Mouse (Mus musculus) frontal cortex, adult 2 months (tissue): ENCODE data around the gene Prkca. TPM values are rescaled to one million over a fixed set of nuclear protein-coding genes. Genes with fewer than 3 reads are reported as not detected.
A peak's percentile ranks its signal among the peaks of the same experiment; 100 is the strongest.
"Not testable (repeated sequence)": the region's sequence is repeated elsewhere in the genome, so short reads cannot be mapped to it uniquely, and the experiment has no call there.

Source experiments
- DNase-seq, 2 experiments: peaks; one replicate each; pipeline ENCODE4 v3.0.0; 2022; ENCODE audit warnings: low spot score in 1 of 2; ENCODE audit errors: extremely low spot score in 1 of 2
- polyA plus RNA-seq: library from polyadenylated mRNA; depleted of rRNA; stranded (reverse); fragments of >200 nt; gene quantifications from 2 replicates; pipeline ENCODE4 v1.2.3, GENCODE M21; 2012

The Prkca gene
- polyA plus RNA-seq, 1 experiment = 80.3 TPM

DNA sequence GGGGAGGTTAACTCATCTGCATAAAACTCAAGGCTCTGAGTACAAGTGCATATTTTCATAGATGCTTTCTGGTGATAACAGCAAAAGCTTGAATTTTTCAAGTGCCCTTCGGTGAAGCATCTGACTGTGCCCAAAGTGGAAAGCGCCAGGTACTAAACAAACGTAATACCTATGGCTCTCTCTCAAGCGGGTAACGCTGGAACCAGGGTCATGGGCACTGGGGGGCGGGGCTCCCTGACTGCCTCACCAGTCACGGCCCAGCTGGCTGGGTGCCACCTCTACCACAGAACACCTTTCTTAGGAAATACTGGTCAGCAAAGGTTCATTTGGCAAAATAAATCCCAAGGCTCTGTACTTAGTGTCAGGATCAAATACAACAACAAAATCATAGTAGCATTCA, 203.7 kb downstream of the Prkca start:
- no peak for DNase-seq

DNA sequence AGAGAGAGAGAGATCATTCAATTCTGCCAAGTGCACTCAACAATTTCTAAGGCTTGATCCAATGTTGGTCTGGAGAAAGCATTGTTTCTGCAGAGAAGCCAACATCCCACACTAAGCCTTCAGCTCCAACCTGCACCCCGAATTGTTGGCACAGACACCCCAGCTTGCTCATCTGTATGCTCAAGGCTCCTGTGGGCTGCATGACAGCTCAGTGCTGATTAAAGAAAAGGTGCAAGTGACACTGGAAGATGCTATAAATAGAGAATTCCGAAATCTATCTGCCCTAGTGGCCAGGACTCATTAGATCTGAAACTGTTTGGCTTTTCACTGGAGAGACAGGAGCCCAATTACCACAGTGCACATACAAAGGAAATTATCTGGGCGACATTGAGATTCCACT, 207.4 kb downstream of the Prkca start:
- DNase-seq = peak; percentile 57 to 79

DNA sequence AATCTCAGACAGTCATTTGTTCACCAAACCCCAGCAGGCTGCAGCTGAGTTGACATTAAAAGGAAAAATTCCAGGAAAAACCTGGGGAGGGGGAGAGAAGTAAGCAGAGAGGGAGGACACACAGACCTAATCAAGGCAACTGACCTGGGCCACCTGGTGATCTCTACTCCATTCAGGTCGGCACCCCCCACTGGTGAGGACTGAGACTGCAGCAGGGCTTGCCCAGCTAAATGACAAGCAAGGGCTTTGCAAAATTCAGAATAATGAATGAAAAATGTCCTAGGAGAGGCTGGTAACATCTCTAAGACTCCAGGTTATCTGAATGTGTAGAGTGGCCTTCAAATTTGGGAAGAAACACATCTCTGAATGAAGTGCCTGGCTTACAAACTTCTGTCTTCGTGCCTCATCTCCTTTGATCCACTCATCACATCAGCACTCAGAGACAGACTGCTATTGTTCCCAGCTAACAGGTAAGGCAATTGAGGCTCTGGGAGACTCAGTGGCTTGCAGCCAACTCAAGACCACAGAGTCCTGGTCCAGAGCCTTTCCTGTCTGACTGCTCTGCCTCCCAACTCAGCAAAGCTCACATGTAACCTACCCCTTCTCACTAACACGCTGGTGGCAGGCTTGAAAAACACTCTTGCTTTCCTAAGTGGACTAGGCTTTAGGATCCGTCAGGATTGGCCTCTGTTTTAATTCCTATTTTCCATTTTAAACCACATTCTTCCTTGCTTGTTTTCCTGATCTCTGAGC, 208.1 kb downstream of the Prkca start:
- DNase-seq = no peak

DNA sequence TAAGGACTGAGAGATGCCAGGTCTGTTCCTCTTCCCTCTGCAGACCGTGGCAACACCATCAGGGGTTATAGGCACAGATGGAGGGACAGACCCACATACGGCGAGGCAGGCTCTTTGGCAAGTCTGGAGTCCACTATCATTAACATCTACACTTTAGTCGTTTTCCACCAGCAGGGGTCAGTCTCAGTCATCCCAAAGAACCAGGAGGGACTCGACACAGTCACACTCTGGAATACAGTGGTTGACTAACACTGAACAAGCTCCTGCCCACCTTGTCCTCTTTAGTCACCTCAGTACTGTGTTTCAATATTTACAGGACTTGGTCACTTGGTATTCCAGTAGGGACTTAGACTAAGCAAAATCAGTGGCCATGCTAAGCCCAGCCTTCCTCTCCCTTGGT, 215.1 kb downstream of the Prkca start:
- peak; percentile 47 to 78 for DNase-seq

DNA sequence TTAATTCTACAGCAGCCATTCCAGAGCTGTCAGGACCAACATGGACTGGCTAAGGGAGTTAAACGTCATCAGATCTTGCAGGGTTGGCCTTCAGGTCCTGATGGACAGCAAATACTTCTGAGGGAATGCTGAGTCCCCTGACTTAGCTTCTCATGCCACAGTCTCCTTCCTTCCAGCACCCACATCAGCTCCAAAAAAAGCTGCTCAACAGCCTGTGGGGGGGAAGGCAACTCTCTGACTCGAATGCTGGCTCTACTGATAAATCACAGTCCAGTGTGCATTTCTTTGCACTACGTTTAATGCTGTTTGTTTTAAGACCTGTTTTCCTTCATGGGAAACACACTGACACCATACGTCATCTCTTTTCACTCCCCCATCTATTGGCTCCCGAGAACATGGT, 215.8 kb downstream of the Prkca start:
- DNase-seq = no peak

DNA sequence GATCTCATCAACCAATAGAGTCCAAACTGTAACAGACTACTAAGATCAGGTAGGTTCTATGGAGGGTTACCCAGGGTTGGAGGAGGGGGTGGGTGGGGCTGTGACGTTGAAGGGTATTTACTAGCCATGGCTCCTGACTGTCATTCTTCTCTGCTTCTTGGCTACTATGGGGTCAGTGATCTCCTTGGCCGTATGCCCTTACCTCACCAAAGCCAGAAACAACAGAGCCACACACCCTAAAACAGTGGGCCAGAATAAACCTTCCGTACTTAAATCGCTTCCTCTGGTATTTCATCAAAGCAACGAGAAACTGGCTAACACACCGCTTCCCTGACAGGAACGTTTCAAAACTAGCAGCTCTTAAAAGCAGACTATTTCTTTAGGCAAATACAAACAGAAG, 221.2 kb downstream of the Prkca start:
- no peak for DNase-seq

DNA sequence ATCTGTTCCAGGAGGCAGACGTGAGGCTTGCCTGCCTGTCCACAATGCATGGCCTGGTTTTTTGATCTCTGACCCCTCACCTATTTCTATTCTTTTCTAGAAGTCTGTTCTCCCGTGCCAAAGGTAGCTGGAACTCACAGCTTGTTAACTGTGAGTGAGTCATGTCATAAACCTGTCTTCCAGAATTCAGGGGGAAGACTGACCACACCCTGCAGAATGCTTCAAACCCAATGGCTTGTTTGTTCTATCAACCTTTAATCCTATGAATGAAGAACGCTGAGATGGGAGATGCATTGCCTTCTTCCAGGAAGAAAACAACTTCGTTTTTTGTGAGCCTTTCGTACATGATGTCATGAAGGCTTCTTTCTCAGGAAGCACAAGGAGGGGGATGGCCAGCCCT, 223.0 kb downstream of the Prkca start:
- no peak for DNase-seq

DNA sequence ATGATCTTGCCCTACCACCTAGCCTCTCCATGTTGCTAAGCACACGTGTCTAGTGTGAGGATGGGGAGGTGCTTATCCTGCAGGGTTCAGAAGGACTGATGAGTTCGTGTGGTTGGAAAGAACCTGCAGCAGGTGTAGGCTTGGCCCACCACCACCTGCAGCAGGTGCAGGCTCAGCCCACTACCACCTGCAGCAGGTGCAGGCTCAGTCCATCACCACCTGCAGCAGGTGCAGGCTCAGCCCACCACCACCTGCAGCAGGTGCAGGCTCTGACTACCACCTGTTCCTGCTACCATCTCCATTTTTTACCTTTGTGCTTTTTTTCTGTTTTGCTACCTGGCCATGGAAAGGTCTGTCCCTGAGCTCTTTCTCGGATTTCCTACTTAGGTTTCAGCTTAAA, 223.9 kb downstream of the Prkca start:
- no peak for DNase-seq

DNA sequence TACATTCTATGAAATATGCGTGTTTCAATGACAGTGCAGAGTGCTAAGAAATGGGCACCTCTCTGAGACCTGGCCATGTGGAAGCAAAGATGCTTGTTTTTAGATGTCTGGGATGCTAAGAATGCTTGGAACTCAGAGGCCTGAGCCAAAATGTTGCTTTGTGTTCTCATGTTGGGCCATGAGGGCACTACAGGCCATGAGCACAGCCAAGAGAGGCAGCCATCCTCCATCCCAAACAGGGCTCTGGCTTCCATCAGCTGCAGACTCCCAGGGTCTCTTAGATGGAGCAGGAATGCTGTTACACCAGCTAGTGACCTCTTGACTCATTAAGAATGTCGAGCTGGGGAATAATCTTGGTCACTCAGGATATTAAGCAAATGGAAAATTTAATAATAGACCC, 224.9 kb downstream of the Prkca start:
- no peak for DNase-seq

DNA sequence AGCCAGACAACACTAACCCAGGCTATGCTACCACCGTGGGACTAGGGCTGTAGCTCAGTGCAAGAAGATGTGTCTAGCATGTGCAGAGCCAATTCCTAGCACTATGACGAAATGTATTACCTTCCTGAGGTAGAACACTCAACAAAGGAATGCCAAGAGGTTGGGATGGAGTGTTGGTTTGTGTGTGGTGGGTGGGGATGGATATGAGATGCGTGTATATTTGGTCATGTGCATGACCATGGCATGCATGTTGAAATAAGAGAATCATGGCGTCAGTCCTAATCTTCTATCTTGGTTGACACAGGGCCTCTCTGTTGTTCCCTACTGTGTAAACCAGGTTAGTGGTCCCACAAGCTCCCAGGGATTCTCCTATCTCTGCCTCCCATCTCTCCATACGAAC, 225.5 kb downstream of the Prkca start:
- no peak for DNase-seq

DNA sequence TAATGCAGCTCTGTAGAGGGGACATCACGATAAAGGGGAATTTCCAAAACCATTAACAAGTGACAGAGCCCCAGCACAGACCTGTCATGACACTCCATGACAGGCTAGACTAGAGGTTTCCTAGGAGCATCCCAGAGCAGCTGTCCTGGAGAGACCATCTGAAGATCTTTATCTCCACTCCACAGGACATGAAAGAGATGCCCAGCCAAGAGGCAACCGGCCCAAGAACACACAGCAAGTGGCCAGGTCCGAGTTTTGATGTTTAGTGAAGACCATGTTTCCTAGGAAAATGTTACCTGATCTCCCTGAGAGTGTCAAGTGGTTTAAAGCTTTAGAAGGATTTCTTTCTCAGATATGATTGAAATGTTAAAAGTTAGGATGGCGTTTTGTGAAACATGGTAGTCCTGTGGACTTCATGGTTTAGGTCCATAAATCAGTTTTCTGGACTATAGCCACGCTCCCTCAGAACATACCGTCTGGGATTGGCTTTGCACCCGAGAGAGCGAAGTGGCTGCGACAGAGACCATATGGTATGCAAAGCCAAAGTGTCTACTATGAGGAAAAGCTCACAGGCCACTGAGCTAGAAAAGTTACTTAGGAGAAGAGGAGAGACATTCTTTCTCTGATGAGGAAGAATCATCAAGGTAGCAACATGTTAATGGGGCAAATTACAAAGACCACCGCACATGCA, 226.2 kb downstream of the Prkca start:
- DNase-seq = no peak

DNA sequence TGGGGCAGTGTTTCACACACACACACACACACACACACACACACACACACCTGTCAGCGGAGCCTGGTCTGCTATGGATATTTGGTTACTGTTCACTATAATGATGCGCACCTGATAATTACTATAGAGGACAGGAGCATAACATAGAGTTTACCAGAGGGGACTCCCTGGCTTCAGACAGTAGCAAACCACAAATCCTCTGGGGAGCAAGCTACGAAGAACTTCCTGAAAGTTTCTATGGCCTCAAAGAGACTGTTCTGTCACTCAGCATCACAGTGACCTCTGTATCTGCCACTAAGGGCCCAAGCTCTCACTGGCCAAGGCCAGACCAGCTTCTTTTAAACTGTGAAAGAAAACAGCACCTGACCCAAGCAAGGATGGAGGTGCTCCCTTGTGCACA, 229.6 kb downstream of the Prkca start:
- DNase-seq = no peak

DNA sequence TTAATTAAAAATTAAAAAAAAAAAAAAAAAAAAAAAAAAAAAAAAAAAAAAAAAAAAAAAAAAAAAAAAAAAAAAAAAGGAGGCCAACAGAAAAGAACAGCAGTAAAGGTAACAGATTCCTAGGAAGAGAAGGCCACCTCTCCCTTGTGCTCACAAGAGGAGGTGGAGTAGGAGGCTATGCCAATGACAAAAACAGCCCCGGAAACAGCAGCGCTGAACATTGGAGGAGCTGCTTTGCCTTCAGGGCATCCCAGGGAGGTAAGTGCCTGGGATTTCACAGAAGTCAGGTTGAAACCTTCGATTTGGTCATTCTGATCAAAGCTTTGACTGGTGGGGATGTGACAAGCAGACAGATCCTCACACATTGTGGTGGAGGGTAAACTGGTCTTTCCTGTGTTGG, 231.3 kb downstream of the Prkca start:
- no peak for DNase-seq

DNA sequence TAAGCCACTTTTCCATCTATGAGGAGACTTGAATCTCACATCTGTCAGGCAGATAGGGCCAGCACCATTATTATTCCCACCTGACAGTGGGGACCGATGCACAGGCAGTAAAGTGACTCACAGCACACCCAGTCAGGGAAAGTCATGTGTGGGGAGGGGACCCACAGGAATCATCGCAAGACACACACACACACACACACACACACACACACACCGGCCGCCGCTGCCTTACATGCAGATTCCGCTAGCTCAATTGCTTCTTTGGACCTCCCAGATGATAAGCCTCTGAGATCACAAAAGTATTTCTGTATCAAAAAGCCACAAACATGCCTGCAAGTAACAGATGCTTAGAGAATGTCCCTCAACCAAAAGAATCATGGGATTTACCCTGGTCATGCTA, 239.6 kb downstream of the Prkca start:
- no peak for DNase-seq

DNA sequence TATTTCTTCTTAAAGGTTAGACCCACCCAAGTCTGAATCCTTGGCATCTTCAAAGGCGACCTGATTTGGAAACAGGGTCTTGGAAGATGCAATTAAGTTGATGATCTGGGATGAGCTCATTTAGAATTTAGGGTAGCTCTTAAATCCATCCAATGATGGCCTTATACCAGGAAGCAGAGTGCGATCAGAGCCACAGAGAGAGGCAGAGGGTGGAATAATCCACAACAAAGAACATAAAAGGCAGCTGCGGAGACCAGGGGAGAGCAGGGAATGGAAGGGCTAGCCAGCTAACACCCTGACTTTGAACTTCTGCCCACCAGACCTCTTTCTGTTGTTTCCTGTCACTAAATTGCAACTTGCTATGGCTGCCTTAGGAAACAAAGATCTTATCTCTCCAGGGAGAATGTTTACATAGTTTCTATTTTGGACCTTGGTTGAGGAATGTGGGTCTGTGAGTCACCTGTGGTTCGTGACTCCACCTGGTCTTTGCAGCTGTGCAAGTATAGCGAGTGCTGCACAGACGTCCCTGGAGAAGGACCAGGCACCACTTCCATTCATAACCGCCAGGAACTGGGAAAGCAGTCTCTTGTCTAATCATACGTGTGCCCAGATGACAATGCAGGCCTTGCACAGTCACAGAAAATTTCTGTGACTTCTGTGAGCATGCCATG, 242.3 kb downstream of the Prkca start:
- no peak for DNase-seq

DNA sequence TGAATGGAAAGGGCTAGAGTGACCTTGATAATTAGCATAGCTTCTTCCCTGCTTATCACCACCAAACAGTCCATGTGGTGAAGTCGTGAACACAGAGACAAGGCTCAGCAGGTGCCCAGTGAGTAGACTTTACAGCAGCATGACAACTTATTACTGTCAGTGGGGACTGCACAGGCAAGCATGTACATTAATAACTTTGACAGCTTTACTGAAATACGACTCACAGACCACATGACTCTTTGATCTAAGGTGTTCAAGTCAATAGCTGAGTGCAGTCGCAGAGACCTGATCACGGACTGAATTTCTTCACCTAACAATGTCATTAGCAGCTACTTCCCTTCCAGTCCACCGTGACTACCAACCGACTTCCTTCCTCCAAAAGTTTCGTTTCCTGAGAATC, 245.4 kb downstream of the Prkca start:
- DNase-seq = no peak

DNA sequence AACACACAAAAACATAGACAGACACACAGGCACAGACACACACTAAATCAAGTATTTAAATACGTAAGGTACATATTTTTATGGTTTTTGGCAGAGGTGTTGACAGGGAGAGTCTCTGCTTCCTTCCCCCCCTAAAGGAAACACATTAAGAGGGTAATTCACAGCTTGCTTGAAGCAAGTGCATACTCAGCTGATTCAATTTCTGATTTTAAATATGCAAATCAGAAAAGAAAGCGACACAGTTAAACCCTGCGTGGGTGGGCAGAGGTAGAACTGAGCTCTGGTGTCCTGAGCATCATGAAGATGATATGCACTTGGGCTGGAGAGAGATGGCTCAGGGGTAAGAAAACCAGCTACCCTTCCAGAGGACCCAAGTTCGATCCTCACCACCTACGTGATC, 248.9 kb downstream of the Prkca start:
- DNase-seq = no peak

DNA sequence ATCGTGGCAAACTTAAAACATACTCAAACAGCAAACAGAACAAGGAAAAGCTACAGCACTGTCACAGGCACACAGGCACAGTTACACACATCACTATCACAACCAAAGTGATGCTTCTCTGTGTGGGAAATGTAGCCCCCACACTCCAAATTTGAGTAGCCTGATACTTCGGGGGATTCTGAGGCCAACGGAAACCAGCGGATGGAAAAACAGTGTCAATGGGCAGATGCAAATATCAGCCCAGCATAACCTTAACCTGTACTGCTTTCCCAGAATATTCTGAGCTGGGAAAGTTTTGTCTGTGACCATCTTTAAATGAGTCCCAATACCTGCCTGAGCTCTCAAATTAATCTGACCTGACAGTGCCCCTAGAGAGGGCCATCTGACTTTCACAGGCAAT, 250.5 kb downstream of the Prkca start:
- DNase-seq = no peak

DNA sequence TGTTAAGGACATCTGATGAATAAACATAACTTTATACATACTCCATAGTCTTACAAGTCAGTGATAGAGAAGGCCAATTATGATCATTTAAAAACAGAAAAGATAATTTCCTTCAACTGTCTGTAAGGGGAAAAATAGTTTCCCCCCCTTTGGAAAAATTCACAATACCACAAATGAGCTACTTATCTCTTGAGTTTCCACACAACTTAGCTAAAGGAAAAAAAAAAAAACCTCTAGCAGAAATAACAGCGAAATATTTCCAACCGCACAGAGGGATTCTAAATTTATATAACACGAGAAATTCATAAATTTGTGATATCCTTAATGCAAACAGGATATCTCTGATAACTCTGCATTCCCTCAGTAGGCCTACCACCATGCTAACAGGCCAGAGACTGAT, 252.5 kb downstream of the Prkca start:
- no peak for DNase-seq

DNA sequence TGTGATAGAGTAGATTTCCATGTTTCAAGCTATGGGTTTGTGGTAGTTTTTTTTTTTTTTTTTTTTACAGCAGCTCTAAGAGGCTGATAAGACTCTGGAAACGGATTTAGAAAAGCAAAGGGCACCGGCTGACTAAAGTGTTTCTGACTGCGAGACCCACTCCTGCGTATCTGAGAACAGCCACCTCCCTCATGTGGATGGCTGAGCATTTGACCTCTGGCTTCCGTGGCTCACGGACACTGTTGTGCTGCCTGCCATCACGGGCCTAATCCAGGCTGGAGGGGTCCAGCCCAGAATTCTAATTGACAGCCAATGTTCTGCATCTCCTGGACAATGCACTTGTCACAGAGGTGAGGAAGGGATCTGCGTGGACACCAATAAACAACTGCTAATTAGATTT, 253.0 kb downstream of the Prkca start:
- DNase-seq = no peak

DNA sequence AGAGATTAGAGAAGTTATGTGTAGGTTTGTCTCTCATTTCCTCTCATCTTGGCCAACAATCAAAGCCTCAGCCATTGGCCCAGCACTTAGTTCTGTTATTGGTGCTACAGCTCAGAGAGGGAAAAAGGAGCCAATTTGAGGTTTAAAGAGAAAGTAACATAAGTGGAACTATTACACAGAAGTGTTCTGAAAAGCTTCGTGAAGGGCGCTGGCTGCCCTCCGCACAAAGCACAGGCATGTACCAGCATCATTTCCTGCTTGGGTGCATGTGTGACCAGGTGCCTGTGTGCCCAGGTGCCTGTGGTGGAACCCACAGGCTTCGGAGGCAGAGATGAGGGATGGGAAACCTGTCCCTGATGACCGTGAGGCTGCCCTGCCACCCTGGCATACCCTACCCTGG, 255.7 kb downstream of the Prkca start:
- no peak for DNase-seq

DNA sequence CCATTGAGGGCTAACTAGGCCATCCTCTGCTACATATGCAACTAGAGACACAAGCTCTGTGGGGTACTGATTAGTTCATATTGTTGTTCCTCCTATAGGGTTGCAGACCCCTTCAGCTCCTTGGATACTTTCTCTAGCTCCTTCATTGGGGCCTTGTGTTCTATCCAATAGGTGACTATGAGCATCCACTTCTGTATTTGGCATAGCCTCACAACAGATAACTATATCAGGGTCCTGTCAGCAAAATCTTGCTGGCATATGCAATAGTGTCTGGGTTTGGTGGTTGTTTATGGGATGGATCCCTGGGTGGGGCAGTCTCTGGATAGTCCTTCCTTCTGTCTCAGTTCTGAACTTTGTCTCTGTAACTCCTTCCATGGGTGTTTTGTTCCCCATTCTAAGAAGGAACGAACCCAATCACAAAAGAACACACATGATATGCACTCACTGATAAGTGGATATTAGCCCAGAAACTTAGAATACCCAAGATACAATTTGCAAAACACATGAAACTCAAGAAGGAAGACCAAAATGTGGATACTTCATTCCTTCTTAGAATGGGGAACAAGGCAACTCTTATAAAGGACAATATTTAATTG, 256.5 kb downstream of the Prkca start:
- not testable (repeated sequence) for DNase-seq
